Mouse (Mus musculus): ENCODE results near the gene Lmo2.
"Not testable (repeated sequence)": the region's sequence is repeated elsewhere in the genome, so short reads cannot be mapped to it uniquely, and the experiment has no call there.

Gene Lmo2

GRCm38 (mm10) chr2:103977216-103977615, 19.4 kb downstream of the Lmo2 start:
- no peak for DNase-seq (ENCODE audit: extremely low read depth, low read depth)

DNA sequence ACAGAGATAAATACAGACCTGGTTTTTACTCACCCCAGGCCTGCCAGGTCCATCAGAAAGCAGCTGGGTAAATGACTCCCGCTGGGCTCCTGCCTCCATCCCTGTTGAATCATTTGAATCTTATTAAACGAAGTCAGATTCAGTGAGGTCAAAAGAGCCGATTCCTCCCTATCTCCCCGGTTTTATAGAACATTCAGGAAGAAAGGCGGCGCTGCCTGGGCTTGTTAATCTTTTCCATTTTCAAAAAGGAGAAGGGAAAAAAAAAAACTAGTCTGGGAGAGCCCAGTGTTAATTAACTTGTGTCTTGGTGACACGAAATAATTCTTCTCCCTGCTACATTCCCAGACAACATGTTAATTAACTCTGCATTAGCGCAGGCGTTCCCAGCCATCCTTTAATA, 19.9 kb downstream of the Lmo2 start:
- no peak for DNase-seq (ENCODE audit: extremely low read depth, low read depth)

DNA sequence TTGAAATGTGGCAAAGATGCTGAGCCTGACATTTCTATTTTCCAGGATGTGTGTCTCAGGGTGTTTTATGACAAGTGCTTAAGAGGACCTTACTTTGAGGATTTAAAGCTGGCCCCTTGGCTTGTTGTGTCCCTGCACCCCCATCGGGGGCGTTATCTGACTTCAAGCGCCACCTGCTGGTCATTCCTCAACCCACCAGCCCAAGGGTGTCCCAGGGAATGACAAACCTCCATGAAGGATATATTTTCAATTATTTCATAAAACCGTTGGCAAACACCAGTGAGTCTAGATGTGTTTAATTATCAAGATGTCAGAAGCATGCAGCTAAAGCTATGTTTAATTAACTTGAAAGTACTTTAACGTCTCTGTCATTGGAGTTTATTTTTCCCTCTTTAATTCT, 24.5 kb downstream of the Lmo2 start:
- no peak for DNase-seq (ENCODE audit: extremely low read depth, low read depth)

DNA sequence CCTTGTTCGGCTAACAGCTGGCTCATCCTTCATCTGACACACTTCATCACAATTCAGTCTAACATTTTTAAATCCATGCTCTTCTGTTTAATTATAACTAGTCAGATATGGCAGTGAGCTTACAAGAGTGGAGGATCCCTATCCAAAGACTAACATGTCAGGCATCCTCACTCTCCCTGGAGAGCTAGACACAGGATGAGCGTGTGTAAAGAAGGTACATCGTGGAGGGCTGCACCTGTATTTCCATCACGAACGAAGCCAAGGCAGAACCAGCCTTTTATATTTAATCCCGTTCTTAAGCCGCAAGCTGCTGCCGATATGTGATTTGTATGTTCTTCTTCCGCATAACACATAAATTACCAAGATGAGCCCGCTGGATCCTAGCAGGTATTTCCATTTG, 25.4 kb downstream of the Lmo2 start:
- DNase-seq (ENCODE audit: extremely low read depth, low read depth): no peak

- not testable (repeated sequence) for DNase-seq (ENCODE audit: extremely low read depth, low read depth)
Observed at GRCm38 (mm10) chr2:103987595-103987994, 29.8 kb downstream of the Lmo2 start.

DNA sequence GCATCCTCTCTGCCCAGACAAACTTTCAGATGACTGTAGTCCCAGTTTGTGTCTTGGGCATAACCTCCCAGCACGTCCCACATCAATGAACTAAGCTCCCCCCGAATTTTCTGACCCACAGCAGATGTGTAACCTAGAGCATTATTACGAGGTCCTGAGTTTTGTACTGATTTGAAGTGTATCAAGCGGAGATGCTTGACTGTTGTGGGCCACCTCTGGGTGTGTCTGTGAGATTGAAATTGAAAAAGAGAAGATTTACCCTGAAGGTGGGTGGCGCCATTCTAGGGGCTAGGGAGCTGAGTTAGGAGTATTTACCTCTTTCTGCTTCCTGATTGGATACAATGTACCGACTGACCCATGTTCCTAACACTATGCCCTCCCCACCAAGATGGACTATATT, 31.9 kb downstream of the Lmo2 start:
- DNase-seq (ENCODE audit: extremely low read depth, low read depth): no peak

- DNase-seq (ENCODE audit: extremely low read depth, low read depth): no peak
Observed at GRCm38 (mm10) chr2:103991303-103991702, 33.5 kb downstream of the Lmo2 start.

GRCm38 (mm10) chr2:103992162-103992561, 34.4 kb downstream of the Lmo2 start:
- no peak for DNase-seq (ENCODE audit: extremely low read depth, low read depth)

GRCm38 (mm10) chr2:103992618-103993332, 35.0 kb downstream of the Lmo2 start:
- no peak for DNase-seq (ENCODE audit: extremely low read depth, low read depth)

DNA sequence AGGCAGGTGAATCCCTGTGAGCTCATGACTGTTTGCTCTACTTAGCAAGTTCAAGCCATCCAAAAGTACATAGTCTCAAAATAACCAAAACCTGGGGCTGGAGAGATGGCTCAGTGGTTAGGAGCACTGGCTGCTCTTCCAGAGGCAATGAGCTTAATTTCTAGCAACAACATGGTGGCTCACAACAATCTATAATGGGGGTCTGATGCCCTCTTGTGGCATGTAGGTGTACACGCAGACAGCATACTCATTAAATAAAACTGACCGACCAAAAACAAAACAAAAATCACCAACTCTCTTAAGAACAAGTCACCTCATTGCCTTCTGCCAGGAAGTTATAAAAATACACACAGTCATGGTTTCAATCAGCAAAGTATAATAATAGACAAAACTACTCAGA, 43.3 kb downstream of the Lmo2 start:
- DNase-seq (ENCODE audit: extremely low read depth, low read depth): peak; percentile 56

DNA sequence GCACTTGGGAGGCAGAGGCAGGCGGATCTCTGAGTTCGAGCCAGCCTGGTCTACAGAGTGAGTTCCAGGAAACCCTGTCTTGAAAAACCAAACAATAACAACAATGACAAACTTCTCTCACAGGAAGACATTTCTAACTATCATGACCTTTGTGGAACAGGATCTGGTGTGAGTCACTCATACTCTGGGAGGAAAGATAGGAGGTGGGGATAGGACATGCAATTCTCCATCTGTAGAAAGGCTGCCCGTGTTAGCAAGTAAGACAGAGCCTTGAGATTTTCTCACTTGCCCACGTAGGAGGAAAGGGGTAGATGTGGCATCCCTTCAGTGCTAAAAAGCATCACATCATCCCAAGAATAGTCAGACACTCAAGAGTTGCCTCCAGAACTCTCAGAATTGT, 44.1 kb downstream of the Lmo2 start:
- no peak for DNase-seq (ENCODE audit: extremely low read depth, low read depth)

DNA sequence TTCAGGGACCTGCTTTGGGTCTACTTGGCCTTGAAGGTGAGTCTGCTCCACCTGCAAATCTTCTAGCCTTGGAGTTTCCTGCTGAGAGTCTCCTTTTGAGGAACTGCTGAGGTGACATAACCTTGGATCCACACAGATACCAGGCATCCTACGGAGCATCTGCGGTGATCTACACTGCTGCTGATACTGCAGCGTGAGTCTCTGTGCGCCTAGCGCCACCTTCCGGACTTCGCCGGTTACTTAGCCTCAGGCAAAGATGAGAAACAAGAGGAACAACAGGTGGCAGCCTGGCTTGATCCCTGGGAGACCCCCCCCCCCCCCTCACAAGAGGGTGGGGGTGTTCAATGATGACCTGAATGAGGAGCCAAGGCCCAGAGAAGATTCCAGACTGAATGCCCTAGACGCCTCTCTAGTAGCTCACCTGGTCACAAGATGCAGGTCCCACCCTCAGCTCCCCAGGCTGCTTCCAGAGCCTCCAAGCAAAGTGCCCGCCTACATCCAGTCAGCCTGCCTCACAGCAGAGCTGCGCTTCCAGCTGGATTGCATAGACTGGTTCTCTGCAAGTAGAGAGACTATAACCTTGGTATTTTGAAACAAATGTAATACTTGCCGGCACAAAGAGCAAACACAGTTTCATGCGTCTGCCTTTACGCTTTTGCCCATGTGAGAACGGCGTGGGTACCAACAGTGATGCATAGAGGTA, 45.1 kb downstream of the Lmo2 start:
- peak; percentile 50 for DNase-seq (ENCODE audit: extremely low read depth, low read depth)

DNA sequence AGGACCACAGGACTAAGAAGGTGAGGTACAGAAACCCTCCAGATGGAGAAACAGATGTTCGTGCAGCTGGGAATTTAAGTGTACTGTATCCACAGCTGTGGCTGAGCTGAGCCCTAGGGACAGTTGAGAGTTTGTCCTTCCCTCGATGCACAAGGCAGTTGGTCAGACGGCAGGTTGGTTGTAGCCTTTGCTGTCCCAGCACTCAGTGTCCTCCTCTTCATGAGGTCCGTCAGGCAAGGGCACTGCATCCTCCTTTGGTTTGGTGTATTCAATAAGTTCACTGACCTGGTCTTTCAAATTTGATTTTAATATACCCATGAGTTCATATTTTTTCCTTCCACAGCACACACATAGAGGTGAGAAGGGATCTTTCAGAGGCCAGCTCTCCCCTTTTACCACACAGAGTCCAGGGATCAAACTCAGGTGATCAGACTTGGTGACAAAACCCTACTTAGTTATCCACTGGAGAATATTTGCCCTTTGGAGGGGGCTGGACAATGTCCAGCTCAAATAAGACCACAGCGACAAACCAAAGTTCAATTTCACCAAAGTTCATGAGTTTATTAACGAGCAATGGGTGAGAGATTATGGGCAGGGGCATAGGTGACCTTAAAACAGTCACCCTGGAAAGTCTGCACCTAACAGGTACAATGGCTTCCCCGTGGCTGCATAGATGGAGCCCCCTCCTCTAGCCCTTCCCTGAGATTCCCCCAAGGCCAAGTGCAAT, 50.2 kb downstream of the Lmo2 start:
- no peak for DNase-seq (ENCODE audit: extremely low read depth, low read depth)

GRCm38 (mm10) chr2:104008853-104009252, 51.1 kb downstream of the Lmo2 start:
- DNase-seq (ENCODE audit: extremely low read depth, low read depth): not testable (repeated sequence)

GRCm38 (mm10) chr2:104023096-104023495, 65.3 kb downstream of the Lmo2 start:
- peak; percentile 23 for DNase-seq (ENCODE audit: extremely low read depth, low read depth)

- DNase-seq (ENCODE audit: extremely low read depth, low read depth): no peak
Observed at GRCm38 (mm10) chr2:104024656-104025055, 66.9 kb downstream of the Lmo2 start.

DNA sequence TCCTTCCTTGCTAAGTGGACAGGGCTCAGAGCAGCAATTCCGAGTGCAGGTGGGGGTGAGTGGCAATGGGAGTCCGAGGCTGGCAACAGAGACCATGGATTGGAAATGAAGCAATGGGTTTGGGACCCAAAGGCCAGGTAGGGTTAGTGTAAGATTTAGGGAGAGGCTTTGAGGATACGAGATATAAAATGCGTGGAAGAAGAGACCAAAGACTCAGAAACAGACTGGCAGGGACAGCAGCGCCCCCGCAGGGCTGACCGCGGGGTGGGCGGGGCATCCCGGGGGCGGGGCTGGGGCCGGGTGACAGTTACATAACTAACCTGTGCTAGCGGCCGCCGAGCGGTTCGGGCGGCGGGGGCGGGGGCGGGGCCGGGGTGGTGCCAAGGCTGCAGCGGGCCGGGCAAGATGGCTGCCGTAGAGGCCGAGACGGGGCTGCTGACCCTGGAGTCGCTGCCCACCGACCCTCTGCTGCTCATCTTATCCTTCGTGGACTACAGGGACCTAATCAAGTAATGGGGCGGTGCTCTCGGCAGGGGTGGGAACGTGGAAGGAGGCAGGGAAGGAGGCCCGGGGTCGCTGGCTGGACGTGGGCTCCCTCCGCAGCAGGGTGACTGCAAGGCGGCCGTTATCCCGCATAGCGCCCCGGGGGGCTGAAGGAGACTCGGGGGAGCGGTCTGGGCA, 69.8 kb downstream of the Lmo2 start, which contains the start of gene Fbxo3:
Gene Fbxo3 (plus strand): TSS at position 264 of the 681 bp plus-strand sequence.
- DNase-seq (ENCODE audit: extremely low read depth, low read depth): peak; percentile 29

- DNase-seq (ENCODE audit: extremely low read depth, low read depth): no peak
Observed at GRCm38 (mm10) chr2:104028139-104028723, 70.4 kb downstream of the Lmo2 start, which contains the start of gene 4931422A03Rik. Gene 4931422A03Rik (minus strand): TSS chr2:104028361.

- DNase-seq (ENCODE audit: extremely low read depth, low read depth): peak; percentile 54
Observed at GRCm38 (mm10) chr2:104029074-104029473, 71.3 kb downstream of the Lmo2 start.

- no peak for DNase-seq (ENCODE audit: extremely low read depth, low read depth)
Observed at GRCm38 (mm10) chr2:104030381-104030780, 72.6 kb downstream of the Lmo2 start.

Measured in MEL-GATA-1-ER (cell line).